Mouse (Mus musculus) heart, postnatal 10 days (tissue): Measurements from ENCODE around the gene Apeh. TPM values are rescaled to one million over a fixed set of nuclear protein-coding genes. Genes with fewer than 3 reads are reported as not detected.

Experiments
- DNase-seq, 2 experiments: peaks; one replicate each; pipeline ENCODE4 v3.0.0; 2021
- intact Hi-C: fragments of 180-260 bp; cut with DNase I; formaldehyde crosslinking; loops from one replicate; pipeline ENCODE4 v1.15.1; 2025
- total RNA-seq, 2 experiments: library from RNA; stranded (reverse); gene quantifications; 2 replicates each; pipeline ENCODE4 v1.2.3; 2021

The Apeh gene
- total RNA-seq, 2 experiments from 2014 or later, result 44.6 to 53.1 TPM

DNA sequence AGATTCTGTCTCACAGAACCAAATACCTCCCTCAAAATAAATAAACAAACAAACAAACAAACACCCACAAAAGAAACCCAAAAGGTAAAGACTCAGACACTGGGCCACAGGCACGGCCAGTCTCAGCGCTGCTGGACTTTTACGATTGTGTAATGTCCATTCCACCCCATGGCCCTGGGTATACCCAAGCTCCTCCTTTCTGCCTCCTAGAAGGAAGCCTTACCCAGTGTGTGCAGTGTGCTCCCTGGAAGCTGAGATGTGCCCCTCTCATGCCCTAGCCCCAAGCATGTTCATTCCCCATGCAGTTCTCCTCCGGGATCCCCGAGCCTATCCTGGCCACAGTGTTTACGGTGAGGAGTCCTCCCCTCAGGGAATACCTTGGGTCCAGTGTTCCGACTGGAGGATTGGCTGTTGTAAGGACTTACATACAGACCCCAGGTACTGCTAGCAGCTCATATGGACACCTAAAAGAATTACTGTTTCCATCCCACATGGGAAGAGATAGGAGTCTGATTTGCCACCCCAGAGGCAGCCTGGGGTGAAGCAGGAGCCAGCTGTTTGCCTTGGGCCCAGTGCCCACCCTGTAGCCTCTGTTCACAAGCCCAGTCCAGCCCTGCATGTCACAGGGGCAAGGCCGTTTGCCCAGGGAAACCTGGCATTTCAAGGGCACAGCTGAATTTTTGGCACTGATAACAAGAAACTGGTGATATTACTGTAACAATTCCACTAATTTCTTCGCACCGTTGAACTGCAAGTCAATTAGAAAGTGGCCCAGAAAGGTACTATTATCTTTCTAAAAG lies 27.0 kb upstream of the Apeh start:
- no peak for DNase-seq
- intact Hi-C loops, result no loop called here

DNA sequence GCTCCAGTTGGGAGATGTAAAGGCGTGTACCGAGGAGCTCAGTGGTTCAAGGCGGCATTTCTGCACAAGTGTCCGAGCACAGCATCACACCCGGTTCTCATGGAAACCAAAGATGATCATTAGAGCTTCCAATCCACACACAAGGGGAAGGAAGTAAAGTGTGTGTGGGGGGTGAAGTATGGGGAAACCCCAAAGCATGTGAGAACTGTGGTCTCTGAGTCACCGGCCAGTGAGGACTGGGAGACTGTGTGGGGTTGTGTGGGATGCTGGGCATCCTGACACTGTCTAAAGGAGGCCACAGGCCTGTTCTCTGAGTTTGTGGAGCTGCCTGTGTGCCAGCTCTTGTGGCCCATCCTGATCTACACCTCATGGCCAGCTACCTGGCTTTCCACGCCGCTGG lies 26.3 kb upstream of the Apeh start:
- no peak for DNase-seq
- intact Hi-C loops, result no loop called here

- intact Hi-C loops, result no loop called here
- DNase-seq, result peak; percentile 49 to 63
Observed at GRCm38 (mm10) chr9:108119891-108120411, 25.5 kb upstream of the Apeh start.

GRCm38 (mm10) chr9:108117143-108117542 lies 22.7 kb upstream of the Apeh start:
- intact Hi-C loops, result no loop called here
- no peak for DNase-seq

- DNase-seq, result no peak
- intact Hi-C loops, result no loop called here
Observed at GRCm38 (mm10) chr9:108115290-108116077, 21.1 kb upstream of the Apeh start.

DNA sequence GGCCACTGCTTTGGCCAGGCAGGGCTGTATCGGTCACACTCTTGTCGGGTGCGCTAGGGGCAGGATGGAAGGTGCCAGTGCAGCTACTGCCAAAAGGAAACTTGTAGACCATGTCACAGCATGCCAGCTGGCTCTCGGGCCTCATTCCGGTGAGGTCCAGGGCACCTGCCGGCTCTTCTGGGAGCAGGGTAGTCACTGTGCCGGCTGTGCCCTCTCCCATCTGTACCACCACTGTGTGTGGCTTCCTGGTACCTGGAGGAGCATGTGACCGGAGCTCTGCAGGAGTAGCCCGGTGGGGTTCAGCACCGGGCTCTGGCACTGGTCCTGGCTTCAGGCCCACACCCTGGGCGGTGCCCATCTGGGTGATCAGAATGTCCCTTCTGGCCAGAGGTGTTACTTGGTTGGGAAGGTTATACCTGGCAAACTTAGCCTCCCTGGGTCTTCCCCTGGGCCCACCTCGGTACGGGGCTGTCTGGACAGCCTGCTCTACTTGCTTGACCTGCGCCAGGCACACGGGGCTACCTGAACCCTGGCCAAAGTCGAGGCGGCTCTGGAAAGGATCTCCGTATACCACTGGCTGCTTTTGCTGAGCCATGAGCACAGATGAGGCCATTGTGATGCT lies 18.4 kb upstream of the Apeh start:
- intact Hi-C loops, result no loop called here
- DNase-seq, result peak; percentile 62 to 63

DNA sequence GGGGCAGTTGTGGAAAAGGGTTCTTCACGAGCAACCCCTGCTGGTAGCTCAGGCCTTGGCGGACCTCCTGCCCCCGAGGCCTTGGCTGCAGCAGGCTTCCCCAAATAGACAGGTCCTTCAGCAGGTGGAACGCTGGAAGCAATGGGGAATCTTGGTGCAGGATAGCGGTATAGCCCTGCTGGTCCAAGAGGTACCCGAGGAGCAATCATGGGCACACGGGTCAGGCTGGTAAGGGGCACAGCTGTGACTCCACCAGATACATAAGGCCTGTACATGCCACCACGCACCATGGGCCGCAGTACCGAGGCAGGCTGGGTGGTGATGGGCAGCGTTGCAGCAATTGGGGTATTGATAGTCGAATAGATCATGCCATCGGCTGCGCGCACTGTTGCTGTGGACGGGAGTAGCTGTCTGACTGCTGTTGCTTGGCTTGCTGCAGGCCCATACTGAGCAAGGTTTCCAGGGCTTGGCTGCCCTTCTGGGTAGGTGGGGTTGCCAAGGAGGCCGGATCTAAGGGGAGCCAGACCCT lies 17.3 kb upstream of the Apeh start:
- intact Hi-C loops, result no loop called here
- DNase-seq, result no peak

- peak in 1 of 2 experiments; percentile 33 for DNase-seq
- intact Hi-C loops, result no loop called here
Observed at GRCm38 (mm10) chr9:108111101-108111592, 16.7 kb upstream of the Apeh start.

DNA sequence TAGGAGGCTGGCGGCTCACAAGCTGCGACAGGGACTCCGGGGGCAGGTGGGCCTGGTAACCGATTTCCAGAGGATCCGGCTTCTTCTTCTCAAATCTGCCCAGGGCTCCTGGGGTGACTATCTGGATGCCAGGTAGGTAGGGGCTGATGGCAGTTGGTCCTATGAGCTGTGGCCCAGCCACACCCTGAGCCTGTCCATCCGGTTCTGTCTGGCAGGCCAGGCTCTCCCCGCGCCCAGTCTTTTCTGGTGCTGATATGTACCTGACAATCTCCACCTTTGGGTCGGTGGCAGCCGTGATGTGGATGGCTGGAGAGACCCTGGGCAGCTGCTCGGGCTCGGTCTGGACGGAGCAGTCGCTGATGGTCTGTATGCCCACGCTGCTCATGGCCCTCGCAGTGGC lies 15.8 kb upstream of the Apeh start:
- intact Hi-C loops, result no loop called here

GRCm38 (mm10) chr9:108107867-108108266 lies 13.5 kb upstream of the Apeh start:
- no peak for DNase-seq
- intact Hi-C loops, result no loop called here

More for the DNA sequence above, 15.8 kb upstream of the Apeh start:
- no peak for DNase-seq

DNA sequence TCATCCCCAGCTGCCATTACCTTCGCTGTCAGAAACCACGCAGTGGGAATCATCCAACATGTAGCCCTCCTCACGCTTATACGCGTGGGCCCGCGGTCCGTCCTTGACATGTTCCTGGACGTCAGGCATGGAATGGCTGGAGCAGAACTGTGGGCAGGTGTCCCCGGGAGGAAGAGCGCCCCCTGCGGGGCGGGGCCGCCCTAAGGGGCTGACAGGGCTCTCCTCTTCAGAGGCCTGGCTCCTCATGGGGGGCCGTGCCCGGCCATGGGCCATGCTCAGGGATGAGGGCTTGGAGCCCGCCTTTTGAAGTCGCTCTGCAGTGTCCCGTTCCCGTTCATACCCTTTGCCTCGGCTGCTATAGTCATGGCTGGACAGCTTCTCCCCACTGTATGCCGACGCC lies 11.7 kb upstream of the Apeh start:
- intact Hi-C loops, result no loop called here
- no peak for DNase-seq

GRCm38 (mm10) chr9:108105549-108105863 lies 11.1 kb upstream of the Apeh start:
- intact Hi-C loops, result no loop called here
- DNase-seq, result no peak

DNA sequence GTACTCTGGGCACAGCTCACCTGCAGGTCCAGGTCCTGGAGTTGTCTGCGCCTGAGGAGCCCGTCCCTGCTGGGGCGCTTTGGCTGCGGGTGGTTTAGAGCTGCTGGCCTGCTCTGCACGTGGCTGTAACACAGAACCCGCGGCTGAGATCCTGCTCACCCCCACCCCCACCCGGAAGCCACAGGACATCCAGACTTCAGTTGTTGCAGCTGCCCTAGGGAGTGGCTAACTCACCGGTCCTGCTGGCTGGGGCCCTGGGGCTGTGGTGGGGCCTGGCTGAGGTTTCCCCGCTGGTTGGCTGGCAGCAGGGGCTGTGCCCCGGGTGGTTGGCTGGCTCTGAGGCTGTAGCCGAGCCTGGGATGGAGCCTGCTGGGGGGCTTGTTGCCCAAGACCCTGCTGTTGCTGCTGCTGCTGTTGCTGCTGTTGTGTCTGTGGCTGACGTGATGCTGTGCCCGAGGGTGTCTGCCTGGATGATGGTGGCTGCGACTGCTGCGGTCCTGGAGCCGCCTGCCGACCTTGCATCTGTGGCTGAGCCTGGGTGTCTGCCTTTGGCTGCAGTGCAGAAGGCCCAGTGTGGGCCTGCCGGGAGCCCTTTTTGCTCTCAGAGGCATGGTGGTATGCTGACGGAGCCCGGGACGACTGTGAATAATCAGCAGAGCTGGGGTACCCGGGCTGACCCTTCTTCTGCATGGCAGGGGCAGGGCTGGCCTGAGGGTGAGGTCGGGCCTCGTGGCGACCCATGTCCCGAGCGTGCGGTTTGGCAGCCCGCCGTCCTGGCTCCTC lies 10.6 kb upstream of the Apeh start:
- intact Hi-C loops, result no loop called here
- DNase-seq, result no peak

DNA sequence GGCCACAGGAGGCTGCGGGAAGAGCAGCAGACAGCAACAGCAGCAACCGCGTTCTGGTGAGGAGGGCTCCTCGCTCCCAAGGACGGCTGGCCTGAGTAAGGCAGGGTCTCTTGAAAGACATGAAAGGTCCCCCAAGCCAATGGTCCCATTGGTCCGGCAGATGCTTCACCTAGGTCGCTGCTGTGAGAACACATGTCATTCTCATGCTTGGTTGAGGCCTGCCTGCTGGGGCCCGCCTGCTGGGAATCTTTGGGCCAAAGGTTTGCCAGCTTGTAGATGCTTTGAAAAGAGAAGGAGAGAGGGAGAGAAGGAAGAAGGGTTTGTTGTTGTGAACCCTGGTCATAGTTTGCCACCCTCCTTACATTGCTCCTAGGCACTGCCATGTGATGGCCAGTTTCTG lies 5.2 kb upstream of the Apeh start:
- DNase-seq, result no peak
- intact Hi-C loops, result loop anchor here (5.0 kb wide), 1 partner anchor 38 kb away; no protein-coding TSS in a partner anchor

- no peak for DNase-seq
- intact Hi-C loops, result loop anchor here (1.0 to 5.0 kb wide), 3 partner anchors 41 to 188 kb away; no protein-coding TSS in a partner anchor
Observed at GRCm38 (mm10) chr9:108095949-108096712, 1.7 kb upstream of the Apeh start.

- DNase-seq, result peak; percentile 74 to 83
- intact Hi-C loops, result loop anchor here (1.0 to 5.0 kb wide), 3 partner anchors 42 to 189 kb away; no protein-coding TSS in a partner anchor
Observed at GRCm38 (mm10) chr9:108095518-108095917, 1.1 kb upstream of the Apeh start.

DNA sequence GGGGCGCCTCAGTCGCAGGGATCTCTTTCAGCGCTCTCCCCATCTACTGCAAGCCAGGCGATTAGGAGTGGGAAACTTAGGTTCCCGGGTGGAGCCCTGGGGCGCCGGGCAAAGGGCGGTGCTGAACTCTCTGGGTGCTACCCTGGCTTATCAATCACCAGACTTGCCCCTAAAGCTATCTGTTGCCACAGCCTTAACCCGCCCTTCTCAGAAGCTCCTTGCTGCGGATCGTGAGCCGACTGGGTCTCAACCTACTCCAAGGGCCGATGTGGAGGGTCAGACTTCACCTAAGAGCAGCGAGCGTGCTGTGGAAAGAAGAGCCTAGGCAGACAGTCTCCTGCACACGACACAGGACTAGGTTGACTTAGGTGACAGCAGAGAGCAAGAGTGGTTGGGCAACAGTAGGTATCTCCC lies 599 bp upstream of the Apeh start:
- peak; percentile 43 to 54 for DNase-seq
- intact Hi-C loops, result loop anchor here (1.0 to 5.0 kb wide), 3 partner anchors 42 to 189 kb away; no protein-coding TSS in a partner anchor

- intact Hi-C loops, result no loop called here
- DNase-seq, result no peak
Observed at GRCm38 (mm10) chr9:108093586-108093985, 820 bp downstream of the Apeh start.

DNA sequence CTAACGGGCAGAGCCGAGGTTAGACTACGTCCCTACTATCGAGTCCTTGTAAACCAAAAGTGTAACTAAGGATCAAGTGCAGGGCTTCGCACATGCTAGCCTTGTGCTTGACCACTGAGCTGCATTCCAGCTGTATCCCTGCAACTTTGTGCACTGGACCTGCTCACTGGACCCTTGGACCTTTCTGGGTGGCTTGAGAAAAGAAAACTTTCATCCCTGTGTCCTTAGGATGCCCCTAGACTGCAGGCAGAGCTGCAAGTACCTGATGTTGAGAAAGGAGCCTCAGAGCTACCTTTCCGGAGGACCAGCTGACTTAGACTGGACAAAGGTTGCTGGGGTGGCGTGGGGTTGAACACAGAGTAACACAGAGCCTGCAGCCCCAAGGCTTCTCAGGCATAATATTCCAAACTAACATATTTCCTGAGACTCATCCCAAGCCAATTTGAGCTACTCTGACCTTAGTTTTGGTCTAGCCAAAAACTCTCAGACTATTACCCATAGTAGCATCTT lies 3.7 kb downstream of the Apeh start:
- DNase-seq, result no peak
- intact Hi-C loops, result no loop called here
